Mouse (Mus musculus) stomach, embryonic 14.5 days (tissue): ENCODE data around the gene Asb2. TPM values are rescaled to one million over a fixed set of nuclear protein-coding genes. Genes with fewer than 3 reads are reported as not detected.

ENCODE experiments used
- ATAC-seq: fragments of 200-750 bp; cut with Nextera tagmentation; 2 replicates; pipeline ENCODE4 v1.8.0; 2017; ENCODE audit warnings: low read depth, moderate TSS enrichment; ENCODE audit not compliant: insufficient number of reproducible peaks, insufficient read depth, low FRiP score
- H3K27ac ChIP-seq: fragments of 300-500 bp; sonication (generic); 2 replicates; pipeline ENCODE4 v1.5.1; 2014; ENCODE audit warnings: mild to moderate bottlenecking, low read length, moderate library complexity, mixed read lengths
- H3K27me3 ChIP-seq: fragments of 300-500 bp; sonication (generic); 2 replicates; pipeline ENCODE4 v1.6.1; 2014; ENCODE audit warnings: low read length, control low read depth, mixed read lengths; ENCODE audit not compliant: control insufficient read depth, insufficient read depth
- H3K36me3 ChIP-seq: fragments of 300-500 bp; sonication (generic); 2 replicates; pipeline ENCODE4 v1.6.1; 2014; ENCODE audit warnings: mild to moderate bottlenecking, control low read depth, low read length, moderate library complexity, mixed read lengths; ENCODE audit not compliant: control insufficient read depth, insufficient read depth
- H3K4me1 ChIP-seq: fragments of 300-500 bp; sonication (generic); 2 replicates; pipeline ENCODE4 v1.6.1; 2014; ENCODE audit warnings: low read length, control low read depth, mixed read lengths; ENCODE audit not compliant: control insufficient read depth, insufficient read depth
- H3K4me2 ChIP-seq: fragments of 300-500 bp; sonication (generic); replicated peaks from 2 replicates; pipeline ENCODE4 v1.6.1; 2014; ENCODE audit warnings: low read depth, low read length, control low read depth
- H3K4me3 ChIP-seq: fragments of 300-500 bp; sonication (generic); 2 replicates; pipeline ENCODE4 v1.5.1; 2014; ENCODE audit warnings: low read depth, low read length, control low read depth
- H3K9ac ChIP-seq: fragments of 300-500 bp; sonication (generic); replicated peaks from 2 replicates; pipeline ENCODE4 v1.6.1; 2014; ENCODE audit warnings: low read depth, mild to moderate bottlenecking, control low read depth, low read length, moderate library complexity, mixed read lengths
- H3K9me3 ChIP-seq: fragments of 300-500 bp; sonication (generic); 2 replicates; pipeline ENCODE4 v1.6.1; 2016; ENCODE audit warnings: low read depth, low read length, control low read depth; ENCODE audit not compliant: control insufficient read depth
- WGBS: fragments of 180-500 bp; shearing (Covaris S2); extraction: QIAGEN DNeasy Blood & Tissue Kit; methylation state at CpG from one replicate; pipeline ENCODE4 v1.1.7; 2014; 5-methylcytosine and 5-hydroxymethylcytosine counted together
- polyA plus RNA-seq: library from polyadenylated mRNA; unstranded; fragments of >200 nt; fragmentation: Nextera tagmentation; extraction: Ambion mirVana; gene quantifications from 2 replicates; pipeline ENCODE4 v1.2.1, GENCODE M21; 2014

Gene Asb2
- polyA plus RNA-seq, 1 experiment from 2014 or later: 22.3 TPM

GRCm38 (mm10) chr12:103306720-103307119 lies 49.1 kb downstream of the Asb2 start:
- Histone ChIP-seq H3K4me3 (no peak overlapping the region), H3K9me3 (no peaks in the 10 kb centered on the region), H3K27me3 (no peaks in the 10 kb centered on the region), H3K4me1 (no peaks in the 10 kb centered on the region), H3K9ac (no peak overlapping the region), H3K36me3 (no peaks in the 10 kb centered on the region), H3K27ac (no peak overlapping the region), H3K4me2 (no peak overlapping the region)
- 18% methylated on average over 3 of the region's 3 CpGs for WGBS
- no peak for ATAC-seq

- Histone ChIP-seq H3K27me3 (no peaks in the 10 kb centered on the region), H3K27ac (no peak overlapping the region), H3K4me2 (no peak overlapping the region), H3K4me3 (no peak overlapping the region), H3K9ac (no peak overlapping the region), H3K4me1 (no peaks in the 10 kb centered on the region), H3K36me3 (no peaks in the 10 kb centered on the region), H3K9me3 (no peaks in the 10 kb centered on the region)
- WGBS: 26% methylated on average over 2 of the region's 2 CpGs
- no peak for ATAC-seq
Measured at GRCm38 (mm10) chr12:103306224-103306623, 49.6 kb downstream of the Asb2 start.

- Histone ChIP-seq H3K27me3 (no peaks in the 10 kb centered on the region), H3K4me2 (no peak overlapping the region), H3K9ac (no peak overlapping the region), H3K4me1 (no peaks in the 10 kb centered on the region), H3K9me3 (no peaks in the 10 kb centered on the region), H3K4me3 (no peak overlapping the region), H3K27ac (no peak overlapping the region), H3K36me3 (no peaks in the 10 kb centered on the region)
- WGBS: 92% methylated on average over 1 of the region's 1 CpGs
- no peak for ATAC-seq
Measured at GRCm38 (mm10) chr12:103302960-103303359, 52.8 kb downstream of the Asb2 start.

- ATAC-seq: no peak
- Histone ChIP-seq H3K4me1 (no peaks in the 10 kb centered on the region), H3K27ac (no peak overlapping the region), H3K36me3 (no peaks in the 10 kb centered on the region), H3K9me3 (no peaks in the 10 kb centered on the region), H3K4me2 (no peak overlapping the region), H3K4me3 (no peak overlapping the region), H3K27me3 (no peaks in the 10 kb centered on the region), H3K9ac (no peak overlapping the region)
- 46% methylated on average over 2 of the region's 2 CpGs for whole genome bisulfite sequencing
Measured at GRCm38 (mm10) chr12:103301645-103302044, 54.2 kb downstream of the Asb2 start.

- H3K36me3 ChIP-seq: no peaks in the 10 kb centered on the region
- no peak for ATAC-seq
Measured at GRCm38 (mm10) chr12:103300493-103300892, 55.3 kb downstream of the Asb2 start.

GRCm38 (mm10) chr12:103296292-103296691 lies 59.5 kb downstream of the Asb2 start:
- H3K27me3 ChIP-seq: no peaks in the 10 kb centered on the region
- WGBS: 15% methylated on average over 4 of the region's 4 CpGs
- H3K9me3 ChIP-seq: no peaks in the 10 kb centered on the region
- H3K27ac ChIP-seq: no peak overlapping the region
- no peak overlapping the region for H3K4me2 ChIP-seq
- H3K9ac ChIP-seq: no peak overlapping the region
- H3K36me3 ChIP-seq: no peaks in the 10 kb centered on the region
- H3K4me1 ChIP-seq: no peaks in the 10 kb centered on the region
- ATAC-seq: no peak
- no peak overlapping the region for H3K4me3 ChIP-seq

More at GRCm38 (mm10) chr12:103300493-103300892, 55.3 kb downstream of the Asb2 start:
- 67% methylated on average over 9 of the region's 9 CpGs for WGBS
- H3K9me3 ChIP-seq: no peaks in the 10 kb centered on the region
- H3K4me3 ChIP-seq: no peak overlapping the region
- H3K27me3 ChIP-seq: no peaks in the 10 kb centered on the region
- no peaks in the 10 kb centered on the region for H3K4me1 ChIP-seq
- H3K4me2 ChIP-seq: no peak overlapping the region
- H3K9ac ChIP-seq: no peak overlapping the region
- no peak overlapping the region for H3K27ac ChIP-seq

GRCm38 (mm10) chr12:103292366-103292765 lies 63.4 kb downstream of the Asb2 start:
- no peaks in the 10 kb centered on the region for H3K9me3 ChIP-seq
- H3K4me2 ChIP-seq: no peak overlapping the region
- H3K9ac ChIP-seq: no peak overlapping the region
- no peaks in the 10 kb centered on the region for H3K4me1 ChIP-seq
- no peak overlapping the region for H3K27ac ChIP-seq
- 74% methylated on average over 3 of the region's 3 CpGs for WGBS
- no peaks in the 10 kb centered on the region for H3K36me3 ChIP-seq
- H3K4me3 ChIP-seq: no peak overlapping the region
- no peaks in the 10 kb centered on the region for H3K27me3 ChIP-seq
- no peak for ATAC-seq

GRCm38 (mm10) chr12:103287276-103287675 lies 68.5 kb downstream of the Asb2 start:
- Histone ChIP-seq H3K4me3 (no peak overlapping the region), H3K36me3 (no peaks in the 10 kb centered on the region), H3K4me2 (no peak overlapping the region), H3K27ac (no peak overlapping the region), H3K9ac (no peak overlapping the region), H3K9me3 (no peaks in the 10 kb centered on the region), H3K4me1 (no peaks in the 10 kb centered on the region), H3K27me3 (no peaks in the 10 kb centered on the region)
- ATAC-seq: no peak
- 66% methylated on average over 4 of the region's 4 CpGs for WGBS

GRCm38 (mm10) chr12:103283411-103283810 lies 72.4 kb downstream of the Asb2 start:
- Histone ChIP-seq H3K4me1 (no peaks in the 10 kb centered on the region; the same call in 1 of the 2 replicates), H3K36me3 (no peaks in the 10 kb centered on the region), H3K27me3 (no peaks in the 10 kb centered on the region), H3K9ac (no peak overlapping the region), H3K9me3 (no peaks in the 10 kb centered on the region), H3K4me2 (no peak overlapping the region), H3K4me3 (no peak overlapping the region), H3K27ac (no peak overlapping the region)
- WGBS: 81% methylated on average over 3 of the region's 3 CpGs
- ATAC-seq: no peak
